Comparison of ENCODE assay signal across 20 mouse cellular contexts in genomic region chr5:103724384-103724783, GRCm38 (mm10). TPM values are rescaled to one million over a fixed set of nuclear protein-coding genes. Genes with fewer than 3 reads are reported as not detected.
DNase-seq lines count a peak whose midpoint lies in the region; ATAC-seq and TF ChIP-seq lines count a peak whose summit lies in the region.
"Had no signal": no experiment of that assay in that cellular context is flagged by ENCODE, and none has a peak within 500 bp of the region (broad histone marks: within the 10 kb centered on the region; RNA-seq: fewer than 3 reads in every experiment).

No protein-coding gene starts in this region.

- ATAC-seq in lung, postnatal 0 days: no peak
- ATAC-seq: midbrain, embryonic 15.5 days had no signal

- peak; percentile 38 for DNase-seq in embryo, embryonic 11 days
- DNase-seq in embryo, embryonic 9.5 days (ENCODE audit: extremely low spot score): no peak
- DNase-seq in lung, postnatal 0 days (ENCODE audit: low spot score): no peak
- DNase-seq in lung, postnatal 4 days: no peak
- peak; percentile 98 for DNase-seq in ZHBTc4 (ENCODE audit: low read depth, low spot score)
- peak; percentile 57 for DNase-seq in mesoderm, embryonic 11.5 days (ENCODE audit: low read depth, low spot score)
- DNase-seq in thymus, adult 2 months: no peak
- no peak for DNase-seq in urinary bladder, adult 2 months (ENCODE audit: low spot score)
- DNase-seq: adrenal gland, postnatal 25 days; cerebellum, adult 9-10 months; gastrocnemius, adult 2 months; kidney, adult 8-10 months; kidney, postnatal 14 days; lung, adult 18-20 months; lung, postnatal 14 days; thymus, postnatal 14 days had no signal

- peak overlapping the region; percentile 34 for H3K4me2 ChIP-seq in lung, postnatal 0 days (replicated peaks; ENCODE audit: low read depth, low read length)
- H3K4me2 ChIP-seq: embryonic facial prominence, embryonic 15.5 days; midbrain, embryonic 15.5 days; neural tube, embryonic 13.5 days had no signal

- no peaks in the 10 kb centered on the region for H3K36me3 ChIP-seq in lung, postnatal 0 days (ENCODE audit: insufficient read depth, low read length)
- no peaks in the 10 kb centered on the region for H3K36me3 ChIP-seq in thymus, adult 2 months (ENCODE audit: control insufficient read depth, insufficient read depth, low read length)
- H3K36me3 ChIP-seq: embryonic facial prominence, embryonic 15.5 days; heart, embryonic 10.5 days; midbrain, embryonic 15.5 days; neural tube, embryonic 13.5 days had no signal

- no peak for TF ChIP-seq CTCF in lung, postnatal 0 days (IDR thresholded peaks at IDR 0.05)
- no peak for TF ChIP-seq CTCF in thymus, adult 2 months (IDR thresholded peaks at IDR 0.05; ENCODE audit: borderline replicate concordance, control insufficient read depth, extremely low read depth, insufficient read depth, low read length, poor library complexity)

- H3K27ac ChIP-seq in lung, postnatal 0 days (ENCODE audit: low read length): peak overlapping the region; percentile 82
- H3K27ac ChIP-seq in thymus, adult 2 months (ENCODE audit: control insufficient read depth, insufficient read depth, low read length): no peak overlapping the region
- H3K27ac ChIP-seq: embryonic facial prominence, embryonic 15.5 days; heart, embryonic 10.5 days; midbrain, embryonic 15.5 days; neural tube, embryonic 13.5 days had no signal

- TF ChIP-seq EP300 in lung, postnatal 0 days (IDR thresholded peaks at IDR 0.05): no peak

- no peaks in the 10 kb centered on the region for H3K9me3 ChIP-seq in lung, postnatal 0 days (ENCODE audit: low read length)
- H3K9me3 ChIP-seq: embryonic facial prominence, embryonic 15.5 days; heart, embryonic 10.5 days; midbrain, embryonic 15.5 days; neural tube, embryonic 13.5 days had no signal

- no peak overlapping the region for H3K4me3 ChIP-seq in lung, postnatal 0 days (ENCODE audit: low read depth, low read length)
- no peak overlapping the region for H3K4me3 ChIP-seq in thymus, adult 2 months (ENCODE audit: control insufficient read depth, insufficient read depth, low read length)
- H3K4me3 ChIP-seq: embryonic facial prominence, embryonic 15.5 days; gastrocnemius, adult 2 months; heart, embryonic 10.5 days; midbrain, embryonic 15.5 days; neural tube, embryonic 13.5 days had no signal

- no peak for TF ChIP-seq POLR2A in thymus, adult 2 months (IDR thresholded peaks at IDR 0.05; ENCODE audit: control insufficient read depth, extremely low read depth, insufficient read depth, low read length, poor library complexity)

- H3K27me3 ChIP-seq in lung, postnatal 0 days (replicated peaks; ENCODE audit: insufficient read depth, low read length): no peaks in the 10 kb centered on the region
- no peaks in the 10 kb centered on the region for H3K27me3 ChIP-seq in thymus, adult 2 months (ENCODE audit: control insufficient read depth, insufficient read depth, low read length)
- H3K27me3 ChIP-seq: embryonic facial prominence, embryonic 15.5 days; midbrain, embryonic 15.5 days had no signal

- 15% methylated on average over 6 of the region's 6 CpGs for WGBS in lung, postnatal 0 days
- 45% methylated on average over 6 of the region's 6 CpGs for WGBS in thymus, adult 2 months

- 0 out of 2 replicates have a peak overlapping the region, but pooled peaks have one; percentile 19 for H3K9ac ChIP-seq in lung, postnatal 0 days (replicated peaks; ENCODE audit: low read depth)
- H3K9ac ChIP-seq: embryonic facial prominence, embryonic 15.5 days; midbrain, embryonic 15.5 days; neural tube, embryonic 13.5 days had no signal

- peaks cover 3% of the 10 kb centered on the region; the same call in 1 of the 2 replicates for H3K4me1 ChIP-seq in lung, postnatal 0 days (ENCODE audit: insufficient read depth, low read depth, low read length)
- peaks cover 57% of the 10 kb centered on the region for H3K4me1 ChIP-seq in thymus, adult 2 months (replicated peaks; ENCODE audit: control insufficient read depth, insufficient read depth, low read length)
- H3K4me1 ChIP-seq: embryonic facial prominence, embryonic 15.5 days; midbrain, embryonic 15.5 days had no signal

RNA-seq across cellular contexts. Expression of gene Aff1, which starts 32.2 kb away (rescaled TPM):
- polyA plus RNA-seq in lung, postnatal 0 days (2015; fragmentation: Nextera tagmentation; extraction: Ambion mirVana): 9.4 and 10.0 TPM in 2 replicates
- polyA plus RNA-seq in thymus, adult 2 months (2012; rRNA removed): 49.1 and 51.7 TPM in 2 replicates
- 9.4 and 22.0 TPM in 2 replicates for polyA plus RNA-seq in urinary bladder, adult 2 months (2012; rRNA removed)

Comparison
In these comparisons a context has a peak if more than half of its experiments do, and no peak if none do; other contexts are left out.
1. DNase-seq: peak in embryo, embryonic 11 days (single experiment), ZHBTc4 (single experiment) and mesoderm, embryonic 11.5 days (single experiment); none in embryo, embryonic 9.5 days (single experiment), lung, postnatal 0 days (single experiment), lung, postnatal 4 days (0 of 2), thymus, adult 2 months (single experiment) and urinary bladder, adult 2 months (single experiment).